Comparison of ENCODE assay signal across 15 mouse cellular contexts in the genomic region with DNA sequence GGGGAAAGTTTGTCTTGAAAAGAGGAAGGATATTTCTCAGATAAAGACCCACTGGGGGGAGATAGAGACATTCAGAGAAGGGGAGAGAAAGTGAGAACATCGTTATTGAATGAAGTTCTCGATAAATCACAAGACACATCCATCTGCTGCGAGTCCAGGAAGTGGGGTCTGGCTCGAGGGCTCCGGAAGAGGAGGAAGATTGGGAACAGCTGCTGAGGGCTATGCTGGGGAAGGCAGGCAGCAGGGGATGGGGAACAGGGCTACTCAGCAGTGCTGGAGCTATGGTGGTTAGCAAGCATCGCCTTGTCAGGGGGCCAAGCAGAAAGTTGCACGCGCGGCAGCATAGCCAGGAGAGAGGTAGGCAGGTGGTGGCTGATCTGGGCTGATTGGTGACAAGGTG.
DNase-seq lines count a peak whose midpoint lies in the region; ATAC-seq and TF ChIP-seq lines count a peak whose summit lies in the region.
"Had no signal": no experiment of that assay in that cellular context is flagged by ENCODE, and none has a peak within 500 bp of the region (broad histone marks: within the 10 kb centered on the region; RNA-seq: fewer than 3 reads in every experiment).

No protein-coding gene starts in this region.

- H3K4me2 ChIP-seq in lung, embryonic 16.5 days (ENCODE audit: low read depth, low read length) = no peak overlapping the region
- H3K4me2 ChIP-seq in kidney, embryonic 16.5 days (replicated peaks; ENCODE audit: low read depth, low read length) = no peak overlapping the region
- no peak overlapping the region for H3K4me2 ChIP-seq in limb, embryonic 14.5 days (replicated peaks; ENCODE audit: low read depth, low read length, severe bottlenecking)
- H3K4me2 ChIP-seq in hindbrain, embryonic 14.5 days (replicated peaks) = no peak overlapping the region
- H3K4me2 ChIP-seq: liver, embryonic 15.5 days; neural tube, embryonic 13.5 days had no signal

- H3K27ac ChIP-seq in lung, embryonic 16.5 days (ENCODE audit: low read length) = no peak overlapping the region
- H3K27ac ChIP-seq in kidney, embryonic 16.5 days (ENCODE audit: low read length) = no peak overlapping the region
- no peak overlapping the region for H3K27ac ChIP-seq in limb, embryonic 14.5 days (replicated peaks; ENCODE audit: low read depth, low read length)
- H3K27ac ChIP-seq in hindbrain, embryonic 14.5 days = no peak overlapping the region
- H3K27ac ChIP-seq: layer of hippocampus, adult 2 months; liver, embryonic 15.5 days; neural tube, embryonic 13.5 days had no signal

- peak; percentile 89 for ATAC-seq in lung, embryonic 16.5 days (ENCODE audit: low read depth)
- peak; percentile 87 for ATAC-seq in kidney, embryonic 16.5 days (ENCODE audit: low FRiP score, low TSS enrichment)
- peak; percentile 55; the same call in 1 of the 2 replicates for ATAC-seq in limb, embryonic 14.5 days (ENCODE audit: low FRiP score, low read depth)
- ATAC-seq in frontal cortex, adult (ENCODE audit: low TSS enrichment) = no peak
- no peak for ATAC-seq in hindbrain, embryonic 14.5 days (ENCODE audit: low FRiP score)
- ATAC-seq: midbrain, embryonic 16.5 days had no signal

- 41% methylated on average over 9 of the region's 9 CpGs for WGBS in lung, embryonic 16.5 days
- WGBS in kidney, embryonic 16.5 days = 37% methylated on average over 9 of the region's 9 CpGs
- 24% methylated on average over 9 of the region's 9 CpGs for WGBS in limb, embryonic 14.5 days
- WGBS in hindbrain, embryonic 14.5 days = 83% methylated on average over 9 of the region's 9 CpGs

- H3K36me3 ChIP-seq in lung, embryonic 16.5 days (ENCODE audit: control insufficient read depth, insufficient read depth, low read length) = no peaks in the 10 kb centered on the region
- H3K36me3 ChIP-seq in kidney, embryonic 16.5 days (ENCODE audit: insufficient read depth, low read length) = no peaks in the 10 kb centered on the region
- H3K36me3 ChIP-seq in limb, embryonic 14.5 days (ENCODE audit: control insufficient read depth, insufficient read depth, low read length) = no peaks in the 10 kb centered on the region
- no peaks in the 10 kb centered on the region for H3K36me3 ChIP-seq in hindbrain, embryonic 14.5 days (replicated peaks; ENCODE audit: control insufficient read depth, insufficient read depth)
- H3K36me3 ChIP-seq: liver, embryonic 15.5 days; neural tube, embryonic 13.5 days had no signal

- H3K9me3 ChIP-seq in lung, embryonic 16.5 days (ENCODE audit: control insufficient read depth, low read length) = no peaks in the 10 kb centered on the region
- no peaks in the 10 kb centered on the region for H3K9me3 ChIP-seq in kidney, embryonic 16.5 days (ENCODE audit: low read length)
- no peaks in the 10 kb centered on the region for H3K9me3 ChIP-seq in limb, embryonic 14.5 days (ENCODE audit: control insufficient read depth, low read length)
- no peaks in the 10 kb centered on the region for H3K9me3 ChIP-seq in hindbrain, embryonic 14.5 days (ENCODE audit: control insufficient read depth, low read length)
- H3K9me3 ChIP-seq: neural tube, embryonic 13.5 days had no signal

- no peak overlapping the region for H3K4me3 ChIP-seq in lung, embryonic 16.5 days (ENCODE audit: low read length)
- H3K4me3 ChIP-seq in kidney, embryonic 16.5 days (ENCODE audit: low read length) = no peak overlapping the region
- H3K4me3 ChIP-seq in limb, embryonic 14.5 days (replicated peaks; ENCODE audit: low read length) = no peak overlapping the region
- H3K4me3 ChIP-seq in hindbrain, embryonic 14.5 days (replicated peaks; ENCODE audit: low read length) = no peak overlapping the region
- H3K4me3 ChIP-seq: erythroblast, embryonic 14.5 days; layer of hippocampus, adult 2 months; liver, embryonic 15.5 days; neural tube, embryonic 13.5 days had no signal

- peaks cover 15% of the 10 kb centered on the region; the same call in 1 of the 2 replicates for H3K4me1 ChIP-seq in lung, embryonic 16.5 days (replicated peaks; ENCODE audit: control insufficient read depth, insufficient read depth, low read length)
- peaks cover 16% of the 10 kb centered on the region for H3K4me1 ChIP-seq in kidney, embryonic 16.5 days (ENCODE audit: insufficient read depth, low read length)
- H3K4me1 ChIP-seq in limb, embryonic 14.5 days (ENCODE audit: control insufficient read depth, insufficient read depth, low read length) = peaks cover 15% of the 10 kb centered on the region
- no peaks in the 10 kb centered on the region for H3K4me1 ChIP-seq in hindbrain, embryonic 14.5 days (replicated peaks; ENCODE audit: control insufficient read depth, insufficient read depth, low read length)
- H3K4me1 ChIP-seq: liver, embryonic 15.5 days; neural tube, embryonic 13.5 days had no signal

- H3K9ac ChIP-seq in lung, embryonic 16.5 days (ENCODE audit: low read length) = no peak overlapping the region
- H3K9ac ChIP-seq in kidney, embryonic 16.5 days (replicated peaks; ENCODE audit: low read length) = no peak overlapping the region
- H3K9ac ChIP-seq in limb, embryonic 14.5 days (ENCODE audit: low read depth, low read length, severe bottlenecking) = no peak overlapping the region
- H3K9ac ChIP-seq in hindbrain, embryonic 14.5 days = no peak overlapping the region
- H3K9ac ChIP-seq: liver, embryonic 15.5 days; neural tube, embryonic 13.5 days had no signal

- peak; percentile 95 for DNase-seq in heart, adult 11 months
- DNase-seq in heart, postnatal 36 days = no peak
- DNase-seq in lung, postnatal 25 days (ENCODE audit: low spot score) = no peak
- DNase-seq in limb, embryonic 14.5 days (ENCODE audit: low spot score) = peak; percentile 23
- DNase-seq in hindbrain, embryonic 14.5 days (ENCODE audit: low spot score) = no peak
- DNase-seq: adrenal gland, postnatal 10 days; cerebellum, postnatal 25 days had no signal

- H3K27me3 ChIP-seq in lung, embryonic 16.5 days (ENCODE audit: control insufficient read depth, insufficient read depth, low read depth, low read length) = no peaks in the 10 kb centered on the region
- H3K27me3 ChIP-seq in kidney, embryonic 16.5 days (ENCODE audit: insufficient read depth, low read length) = no peaks in the 10 kb centered on the region
- no peaks in the 10 kb centered on the region for H3K27me3 ChIP-seq in limb, embryonic 14.5 days (ENCODE audit: control insufficient read depth, insufficient read depth, low read length)
- no peaks in the 10 kb centered on the region for H3K27me3 ChIP-seq in hindbrain, embryonic 14.5 days (ENCODE audit: control insufficient read depth, insufficient read depth, low read length)
- H3K27me3 ChIP-seq: liver, embryonic 15.5 days; neural tube, embryonic 13.5 days had no signal

- intact Hi-C loops in heart, postnatal 36 days (cut with DNase I) = no loop called here

- TF ChIP-seq POLR2A in limb, embryonic 14.5 days (IDR thresholded peaks at IDR 0.05; ENCODE audit: borderline replicate concordance, extremely low read depth, insufficient read depth, insufficient read length) = no peak

Comparison
In these comparisons a context has a peak if more than half of its experiments do, and no peak if none do; other contexts are left out.
1. DNase-seq: peak in heart, adult 11 months (single experiment) and limb, embryonic 14.5 days (single experiment); none in heart, postnatal 36 days (0 of 2), lung, postnatal 25 days (single experiment) and hindbrain, embryonic 14.5 days (single experiment).
2. ATAC-seq: peak in lung, embryonic 16.5 days (single experiment), kidney, embryonic 16.5 days (single experiment) and limb, embryonic 14.5 days (single experiment); none in frontal cortex, adult (single experiment) and hindbrain, embryonic 14.5 days (single experiment).